Mouse (Mus musculus): ENCODE measurements around the gene Gm26602. TPM values are rescaled to one million over a fixed set of nuclear protein-coding genes. Genes with fewer than 3 reads are reported as not detected.

Gene Gm26602
- total RNA-seq (2014; rRNA removed) (not detected in 2 replicates), polyA plus RNA-seq (2015; fragmentation: Nextera tagmentation; extraction: Ambion mirVana) (34.4 and 39.2 TPM in 2 replicates)

DNA sequence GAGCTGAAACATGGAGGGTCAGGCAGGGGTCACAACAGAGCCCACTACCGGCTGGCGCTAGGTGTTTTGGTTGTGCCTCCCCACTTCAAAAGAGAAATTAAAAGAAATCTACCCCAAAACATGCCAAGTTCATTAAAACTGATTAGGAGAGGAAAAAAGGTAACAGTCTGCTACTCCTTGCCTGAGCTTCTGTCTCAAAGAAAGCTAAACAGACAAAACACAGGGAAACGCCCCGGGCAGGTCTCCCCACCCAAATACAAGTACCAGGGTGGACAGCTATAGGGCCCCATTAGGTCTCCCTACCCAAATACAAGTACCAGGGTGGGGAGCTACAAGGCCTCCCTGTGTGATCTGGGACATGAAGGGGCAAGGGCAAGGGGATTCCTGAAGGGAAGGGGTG lies at the start of gene Gm26602:
Gene Gm26602, plus strand, starts transcription at position 301 of the 400 bp plus-strand sequence.
- H3K27me3 ChIP-seq (ENCODE audit: insufficient read depth, low read length) = no peaks in the 10 kb centered on the region
- WGBS = 95% methylated on average over 4 of the region's 4 CpGs
- peak within 1 kb of the TSS; percentile 45 for H3K4me2 ChIP-seq (ENCODE audit: low read depth)

DNA sequence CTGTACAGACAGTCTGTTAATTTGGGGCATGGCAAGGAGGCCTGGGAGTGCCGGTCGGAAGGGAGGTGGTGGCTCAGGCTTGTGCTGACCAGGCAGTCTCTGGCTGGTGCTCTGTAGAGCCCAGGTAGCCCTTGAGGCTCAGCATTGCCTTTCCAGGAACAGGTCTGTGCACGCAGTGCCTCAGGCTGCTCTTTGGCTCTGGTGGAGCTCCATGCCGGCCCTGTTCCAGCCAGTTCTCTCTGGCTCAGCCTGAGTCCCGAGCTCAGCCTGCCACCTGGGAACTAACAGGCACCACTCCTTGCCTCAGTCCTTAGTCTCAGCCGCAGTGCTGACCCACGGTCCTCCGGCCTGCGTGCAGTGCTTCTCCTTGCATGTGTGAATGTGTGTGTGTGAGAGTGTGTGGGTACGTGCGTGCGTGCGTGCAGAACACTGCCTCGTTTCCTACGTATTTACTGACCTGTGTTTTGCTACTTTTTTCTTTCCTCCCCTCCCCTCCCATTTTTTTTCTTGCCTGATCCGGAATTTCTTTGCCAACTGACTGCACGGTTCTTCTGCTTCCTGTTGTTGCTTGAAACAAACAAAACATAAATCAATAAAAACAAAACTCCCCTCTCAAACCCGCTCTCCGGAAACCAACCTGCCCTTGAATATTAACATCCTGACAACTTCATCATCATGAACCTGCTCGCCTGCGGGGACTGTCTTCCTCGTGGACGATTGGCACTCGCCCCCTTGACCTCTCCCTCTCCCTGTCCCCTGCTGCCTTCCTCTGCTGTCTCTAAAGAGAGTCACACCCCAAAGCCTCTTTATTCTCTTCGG lies 49.2 kb upstream of the Gm26602 start:
- Histone ChIP-seq H3K36me3 (ENCODE audit: insufficient read depth) (peaks cover 80% of the 10 kb centered on the region), H3K9me3 (ENCODE audit: low read length) (no peaks in the 10 kb centered on the region), H3K27me3 (ENCODE audit: insufficient read depth, low read length) (no peaks in the 10 kb centered on the region), H3K4me3 (ENCODE audit: low read depth, low read length) (no peak overlapping the region), H3K4me2 (ENCODE audit: low read depth) (no peak overlapping the region), H3K4me1 (ENCODE audit: insufficient read depth) (peaks cover 22% of the 10 kb centered on the region), H3K9ac (no peak overlapping the region), H3K27ac (ENCODE audit: low read depth, low read length) (no peak overlapping the region)
- no peak for DNase-seq
- WGBS = 72% methylated on average over 25 of the region's 25 CpGs
- TF ChIP-seq CTCF (IDR thresholded peaks at IDR 0.05; ENCODE audit: low read depth) = no peak
- no peak for ATAC-seq

More for the DNA sequence above, at the start of gene Gm26602:
- peak within 1 kb of the TSS; percentile 94; the same call in 1 of the 2 replicates for H3K9ac ChIP-seq
- H3K4me1 ChIP-seq (ENCODE audit: insufficient read depth) = peaks cover 6% of the 10 kb centered on the region
- no peak for TF ChIP-seq CTCF (IDR thresholded peaks at IDR 0.05; ENCODE audit: low read depth)
- ATAC-seq (no peak), DNase-seq (no peak)
- H3K27ac ChIP-seq (ENCODE audit: low read depth, low read length) = peak within 1 kb of the TSS; percentile 97
- peaks cover 29% of the 10 kb centered on the region; the same call in 1 of the 2 replicates for H3K36me3 ChIP-seq (ENCODE audit: insufficient read depth)
- no peaks in the 10 kb centered on the region for H3K9me3 ChIP-seq (ENCODE audit: low read length)
- H3K4me3 ChIP-seq (ENCODE audit: low read depth, low read length) = no peak within 1 kb of the TSS

DNA sequence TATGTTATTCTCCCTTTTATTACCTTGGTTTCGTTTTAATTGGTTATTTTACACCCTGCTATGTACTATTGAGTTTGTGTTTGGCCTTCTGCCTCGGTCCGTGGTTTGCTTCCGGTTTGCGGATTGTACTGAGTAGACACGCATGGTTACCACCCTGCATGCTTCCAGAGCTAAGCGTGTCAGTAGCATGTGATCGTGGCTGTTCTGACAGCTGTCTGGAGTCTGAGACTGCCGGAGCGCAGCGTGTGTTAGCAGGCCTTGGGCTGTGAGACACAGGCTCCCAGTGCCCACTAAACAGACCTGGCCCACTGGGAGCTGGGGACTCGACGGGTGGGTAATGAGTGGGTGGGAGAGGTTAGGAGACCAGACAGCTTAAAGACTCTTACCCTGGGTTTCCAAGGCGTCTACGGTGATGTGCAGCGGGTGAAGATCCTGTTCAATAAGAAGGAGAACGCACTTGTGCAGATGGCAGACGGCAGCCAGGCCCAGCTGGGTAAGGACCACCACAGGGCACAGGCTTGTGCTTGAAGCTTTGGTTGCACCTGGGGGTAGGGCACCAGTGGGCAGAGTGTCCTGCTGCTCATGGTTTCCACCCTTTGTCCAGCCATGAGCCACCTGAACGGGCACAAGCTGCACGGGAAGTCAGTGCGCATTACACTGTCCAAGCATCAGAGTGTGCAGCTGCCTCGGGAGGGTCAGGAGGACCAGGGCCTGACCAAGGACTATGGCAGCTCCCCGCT lies 48.4 kb upstream of the Gm26602 start:
- H3K4me1 ChIP-seq (ENCODE audit: insufficient read depth) = peaks cover 15% of the 10 kb centered on the region
- TF ChIP-seq CTCF (IDR thresholded peaks at IDR 0.05; ENCODE audit: low read depth) = no peak
- no peak overlapping the region for H3K4me2 ChIP-seq (ENCODE audit: low read depth)
- peaks cover 84% of the 10 kb centered on the region for H3K36me3 ChIP-seq (ENCODE audit: insufficient read depth)
- H3K4me3 ChIP-seq (ENCODE audit: low read depth, low read length) = no peak overlapping the region
- no peak for ATAC-seq
- no peaks in the 10 kb centered on the region for H3K9me3 ChIP-seq (ENCODE audit: low read length)
- H3K9ac ChIP-seq = no peak overlapping the region
- no peak for DNase-seq
- no peak overlapping the region for H3K27ac ChIP-seq (ENCODE audit: low read depth, low read length)
- no peaks in the 10 kb centered on the region for H3K27me3 ChIP-seq (ENCODE audit: insufficient read depth, low read length)
- 81% methylated on average over 23 of the region's 23 CpGs for WGBS

DNA sequence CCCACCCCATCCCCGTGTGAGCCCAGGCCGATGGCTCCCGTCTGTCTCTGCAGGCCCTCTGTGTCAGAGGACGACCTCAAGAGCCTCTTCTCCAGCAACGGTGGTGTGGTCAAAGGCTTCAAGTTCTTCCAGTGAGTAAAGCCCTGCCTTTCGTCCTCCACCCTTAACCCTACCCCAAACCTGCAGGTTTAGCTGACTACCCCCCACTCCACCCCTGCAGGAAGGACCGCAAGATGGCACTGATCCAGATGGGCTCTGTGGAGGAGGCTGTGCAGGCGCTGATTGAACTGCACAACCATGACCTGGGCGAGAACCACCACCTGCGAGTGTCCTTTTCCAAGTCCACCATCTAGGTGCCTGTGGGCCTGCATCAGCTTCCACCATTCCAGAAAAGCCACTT lies 47.7 kb upstream of the Gm26602 start:
- Histone ChIP-seq H3K27ac (ENCODE audit: low read depth, low read length) (no peak overlapping the region), H3K4me1 (ENCODE audit: insufficient read depth) (peaks cover 8% of the 10 kb centered on the region), H3K4me3 (ENCODE audit: low read depth, low read length) (no peak overlapping the region), H3K4me2 (ENCODE audit: low read depth) (no peak overlapping the region), H3K9me3 (ENCODE audit: low read length) (no peaks in the 10 kb centered on the region), H3K27me3 (ENCODE audit: insufficient read depth, low read length) (no peaks in the 10 kb centered on the region), H3K36me3 (ENCODE audit: insufficient read depth) (peaks cover 87% of the 10 kb centered on the region), H3K9ac (no peak overlapping the region)
- TF ChIP-seq CTCF (IDR thresholded peaks at IDR 0.05; ENCODE audit: low read depth) = no peak
- 69% methylated on average over 10 of the region's 10 CpGs for whole genome bisulfite sequencing
- ATAC-seq = no peak
- no peak for DNase-seq

DNA sequence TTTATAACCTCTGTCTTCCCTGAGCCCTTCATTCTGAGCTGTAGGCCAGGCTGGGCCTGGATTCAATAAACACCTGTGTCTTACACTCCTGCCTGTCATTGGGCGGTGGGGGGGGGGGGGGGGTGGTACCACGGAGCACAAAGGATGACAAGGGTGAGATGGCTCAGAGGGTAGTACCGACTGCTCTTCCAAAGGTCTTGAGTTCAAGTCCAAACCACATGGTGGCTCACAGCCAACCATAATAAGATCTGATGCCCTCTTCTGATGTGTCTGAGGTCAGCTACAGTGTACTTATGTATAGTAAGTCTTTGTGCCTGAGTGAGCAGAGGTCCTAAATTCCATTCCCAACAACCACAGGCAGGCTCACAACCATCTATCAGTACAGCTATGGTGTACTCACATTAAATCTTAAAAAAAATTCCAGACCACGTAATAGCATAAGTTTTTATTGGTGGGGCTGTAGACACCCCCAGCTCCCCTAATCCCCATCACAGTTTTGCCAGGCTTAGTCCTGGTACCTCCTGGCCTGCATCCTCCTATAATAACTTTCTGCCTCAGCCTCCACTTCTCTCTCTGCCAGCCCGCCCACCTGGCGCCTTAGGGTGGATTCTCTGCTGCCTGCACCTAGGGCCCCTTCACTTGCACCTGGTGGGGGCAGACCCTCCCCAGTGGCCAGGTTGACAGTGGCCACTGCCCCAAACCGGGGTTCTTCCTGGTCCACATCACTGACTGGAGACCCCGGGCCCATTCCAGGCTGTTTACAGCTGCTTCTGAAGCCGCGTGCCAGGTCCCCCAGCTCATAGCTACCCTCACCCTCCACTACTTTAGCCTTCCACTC lies 46.1 kb upstream of the Gm26602 start:
- 50% methylated on average over 10 of the region's 10 CpGs for WGBS
- H3K9ac ChIP-seq = no peak overlapping the region

DNA sequence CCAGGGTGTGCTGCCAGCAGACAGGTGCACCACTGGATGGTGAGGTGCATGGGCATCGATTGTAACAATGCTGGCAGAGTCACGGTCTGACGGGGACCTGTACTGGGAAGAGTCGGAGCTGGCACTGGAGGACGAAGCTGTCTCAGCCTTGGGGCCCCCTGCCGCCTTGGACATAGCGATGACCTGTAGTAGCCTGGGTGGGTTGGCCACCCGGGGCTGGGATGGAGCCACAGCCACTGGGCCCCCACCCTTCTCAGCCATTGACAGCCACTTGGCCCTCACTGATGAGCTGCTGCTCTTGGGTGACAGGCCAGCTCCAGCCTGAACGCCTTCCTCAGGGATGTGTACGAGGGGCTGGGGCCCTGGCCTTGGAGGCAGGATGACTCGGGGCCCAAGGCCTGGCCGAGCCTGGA lies 45.5 kb upstream of the Gm26602 start:
- ATAC-seq = peak; percentile 10; the same call in 1 of the 2 replicates

More for the DNA sequence above, 46.1 kb upstream of the Gm26602 start:
- no peak overlapping the region for H3K4me2 ChIP-seq (ENCODE audit: low read depth)
- no peak overlapping the region for H3K4me3 ChIP-seq (ENCODE audit: low read depth, low read length)
- H3K27me3 ChIP-seq (ENCODE audit: insufficient read depth, low read length) = no peaks in the 10 kb centered on the region
- H3K4me1 ChIP-seq (ENCODE audit: insufficient read depth) = no peaks in the 10 kb centered on the region
- ATAC-seq (peak; percentile 18; the same call in 1 of the 2 replicates), DNase-seq (no peak)
- H3K36me3 ChIP-seq (ENCODE audit: insufficient read depth) = peaks cover 82% of the 10 kb centered on the region
- peak overlapping the region; percentile 47 for H3K27ac ChIP-seq (ENCODE audit: low read depth, low read length)
- H3K9me3 ChIP-seq (ENCODE audit: low read length) = no peaks in the 10 kb centered on the region
- no peak for TF ChIP-seq CTCF (IDR thresholded peaks at IDR 0.05; ENCODE audit: low read depth)

More for the DNA sequence above, 45.5 kb upstream of the Gm26602 start:
- no peaks in the 10 kb centered on the region for H3K27me3 ChIP-seq (ENCODE audit: insufficient read depth, low read length)
- peak overlapping the region; percentile 28; the same call in 1 of the 2 replicates for H3K9ac ChIP-seq
- H3K4me2 ChIP-seq (ENCODE audit: low read depth) = no peak overlapping the region
- peaks cover 82% of the 10 kb centered on the region for H3K36me3 ChIP-seq (ENCODE audit: insufficient read depth)
- WGBS = 61% methylated on average over 12 of the region's 12 CpGs
- no peak for DNase-seq
- TF ChIP-seq CTCF (IDR thresholded peaks at IDR 0.05; ENCODE audit: low read depth) = no peak
- H3K4me1 ChIP-seq (ENCODE audit: insufficient read depth) = no peaks in the 10 kb centered on the region
- H3K4me3 ChIP-seq (ENCODE audit: low read depth, low read length) = no peak overlapping the region
- no peaks in the 10 kb centered on the region for H3K9me3 ChIP-seq (ENCODE audit: low read length)
- H3K27ac ChIP-seq (ENCODE audit: low read depth, low read length) = peak overlapping the region; percentile 47

Data from forebrain, postnatal 0 days (tissue).